Mouse (Mus musculus) CH12.LX (cell line): Measurements from ENCODE around the gene Scn4a. TPM values are rescaled to one million over a fixed set of nuclear protein-coding genes. Genes with fewer than 3 reads are reported as not detected.

Experiments used
- DNase-seq: peaks from one replicate; pipeline ENCODE4 v3.0.0-alpha.2; 2013; ENCODE audit errors: extremely low read depth
- H3K27ac ChIP-seq: 2 replicates; pipeline ENCODE4 v1.5.1; 2012; ENCODE audit warnings: low read depth, mild to moderate bottlenecking, control low read depth, moderate library complexity; ENCODE audit not compliant: insufficient read depth
- H3K27me3 ChIP-seq: replicated peaks from 2 replicates; pipeline ENCODE3; 2012; ENCODE audit warnings: inconsistent platforms
- H3K36me3 ChIP-seq, 2 experiments: replicated peaks in 1 of 2; 2 replicates each; pipeline versions ENCODE3 to v1.6.1; 2012; ENCODE audit warnings: inconsistent platforms in 1 of 2, low read length in 1 of 2, mild to moderate bottlenecking in 1 of 2, mixed read lengths in 1 of 2, moderate library complexity in 1 of 2; ENCODE audit not compliant: control insufficient read depth in 1 of 2, insufficient read depth in 1 of 2
- H3K4me1 ChIP-seq, 2 experiments: 2 replicates each; pipeline ENCODE4 v1.6.1; 2012; ENCODE audit warnings: inconsistent platforms in 1 of 2, moderate library complexity in 1 of 2; ENCODE audit not compliant: insufficient read depth in 2 of 2, control insufficient read depth in 1 of 2
- H3K4me2 ChIP-seq: 2 replicates; pipeline ENCODE4 v1.6.1; 2012; ENCODE audit warnings: low read depth, mild to moderate bottlenecking, control low read depth; ENCODE audit not compliant: poor library complexity, insufficient read depth, severe bottlenecking
- H3K4me3 ChIP-seq, 3 experiments: fragments of 150-350 bp in 1 of 3; sonication (generic) in 1 of 3; replicated peaks in 1 of 3; 2 replicates each; pipeline versions ENCODE3 to v1.5.1; 2011 to 2012; ENCODE audit warnings: low read depth in 2 of 3, low read length in 2 of 3, mild to moderate bottlenecking in 2 of 3, moderate library complexity in 2 of 3, control low read depth in 1 of 3, improper control_type of control experiment in 1 of 3, inconsistent platforms in 1 of 3, mixed read lengths in 1 of 3; ENCODE audit not compliant: poor library complexity in 1 of 3
- H3K79me2 ChIP-seq: replicated peaks from 2 replicates; pipeline ENCODE4 v1.6.1; 2012; ENCODE audit warnings: mild to moderate bottlenecking, moderate library complexity; ENCODE audit not compliant: control insufficient read depth, poor library complexity, insufficient read depth, severe bottlenecking; ENCODE audit errors: extremely low read depth
- H3K9ac ChIP-seq: 2 replicates; pipeline ENCODE4 v1.6.1; 2012; ENCODE audit warnings: low read depth, mild to moderate bottlenecking, control low read depth, moderate library complexity; ENCODE audit not compliant: insufficient read depth
- H3K9me3 ChIP-seq: replicated peaks from 2 replicates; pipeline ENCODE3; 2012; ENCODE audit warnings: low read length, inconsistent platforms, mixed read lengths
- BHLHE40 ChIP-seq: IDR thresholded peaks from 2 replicates; pipeline ENCODE4 v1.6.1; 2011; ENCODE audit warnings: mild to moderate bottlenecking, low read depth, low read length, improper control_type of control experiment
- CHD1 ChIP-seq: IDR thresholded peaks from 2 replicates; pipeline ENCODE4 v1.6.1; 2012; ENCODE audit warnings: low read depth, low read length, improper control_type of control experiment, inconsistent platforms
- CHD2 ChIP-seq: IDR thresholded peaks from 2 replicates; pipeline ENCODE4 v1.6.1; 2011; ENCODE audit warnings: low read length, improper control_type of control experiment
- CTCF ChIP-seq, 2 experiments: IDR thresholded peaks in 1 of 2; conservative IDR thresholded peaks in 1 of 2; 2 replicates each; pipeline ENCODE4 v1.5.1; 2011 to 2012; ENCODE audit warnings: low read depth in 2 of 2, low read length in 2 of 2, improper control_type of control experiment in 1 of 2, inconsistent platforms in 1 of 2, mild to moderate bottlenecking in 1 of 2, moderate library complexity in 1 of 2
- E2F4 ChIP-seq: IDR thresholded peaks from 2 replicates; pipeline ENCODE4 v1.6.1; 2011; ENCODE audit warnings: low read depth, low read length, improper control_type of control experiment; ENCODE audit not compliant: insufficient replicate concordance
- ELF1 ChIP-seq: IDR thresholded peaks from 2 replicates; pipeline ENCODE4 v1.6.1; 2014; ENCODE audit warnings: low read depth, mild to moderate bottlenecking, inconsistent platforms, low read length, improper control_type of control experiment
- EP300 ChIP-seq: IDR thresholded peaks from 2 replicates; pipeline ENCODE4 v1.6.1; 2011; ENCODE audit warnings: low read length, improper control_type of control experiment
- ETS1 ChIP-seq: conservative IDR thresholded peaks from 2 replicates; pipeline ENCODE4 v1.6.1; 2012; ENCODE audit warnings: low read depth, mild to moderate bottlenecking, inconsistent platforms, low read length, improper control_type of control experiment, moderate library complexity
- GABPA ChIP-seq: IDR thresholded peaks from 2 replicates; pipeline ENCODE4 v1.6.1; 2012; ENCODE audit warnings: low read depth, low read length, improper control_type of control experiment, inconsistent platforms; ENCODE audit not compliant: insufficient replicate concordance
- IRF4 ChIP-seq: IDR thresholded peaks from 2 replicates; pipeline ENCODE4 v1.6.1; 2014; ENCODE audit warnings: low read depth, mild to moderate bottlenecking, inconsistent platforms, low read length, improper control_type of control experiment
- JUND ChIP-seq: conservative IDR thresholded peaks from 2 replicates; pipeline ENCODE4 v1.6.1; 2011; ENCODE audit warnings: low read depth, low read length, improper control_type of control experiment
- MAZ ChIP-seq: IDR thresholded peaks from 2 replicates; pipeline ENCODE4 v1.6.1; 2012; ENCODE audit warnings: low read depth, mild to moderate bottlenecking, inconsistent platforms, low read length, improper control_type of control experiment, moderate library complexity
- MEF2A ChIP-seq: IDR thresholded peaks from 2 replicates; pipeline ENCODE4 v1.6.1; 2014; ENCODE audit warnings: low read depth, mild to moderate bottlenecking, inconsistent platforms, low read length, improper control_type of control experiment, borderline replicate concordance
- MXI1 ChIP-seq: IDR thresholded peaks from 2 replicates; pipeline ENCODE4 v1.6.1; 2011; ENCODE audit warnings: mild to moderate bottlenecking, low read depth, low read length, improper control_type of control experiment
- NELFE ChIP-seq: IDR thresholded peaks from 2 replicates; pipeline ENCODE4 v1.6.1; 2011; ENCODE audit warnings: low read depth, low read length, improper control_type of control experiment
- NRF1 ChIP-seq: IDR thresholded peaks from 2 replicates; pipeline ENCODE4 v1.6.1; 2014; ENCODE audit warnings: low read depth, mild to moderate bottlenecking, inconsistent platforms, low read length, improper control_type of control experiment, moderate library complexity
- PAX5 ChIP-seq: IDR thresholded peaks from 2 replicates; pipeline ENCODE4 v1.6.1; 2012; ENCODE audit warnings: low read length, inconsistent platforms, mixed read lengths
- POLR2AphosphoS2 ChIP-seq: IDR thresholded peaks from 2 replicates; pipeline ENCODE4 v1.6.1; 2011; ENCODE audit warnings: low read depth, low read length, improper control_type of control experiment
- RAD21 ChIP-seq: IDR thresholded peaks from 2 replicates; pipeline ENCODE4 v1.6.1; 2011; ENCODE audit warnings: low read depth, mild to moderate bottlenecking, low read length, improper control_type of control experiment, moderate library complexity
- RCOR1 ChIP-seq: conservative IDR thresholded peaks from 2 replicates; pipeline ENCODE4 v1.6.1; 2012; ENCODE audit warnings: low read depth, mild to moderate bottlenecking, inconsistent platforms, low read length, improper control_type of control experiment
- SMC3 ChIP-seq: IDR thresholded peaks from 2 replicates; pipeline ENCODE4 v1.6.1; 2011; ENCODE audit warnings: low read depth, low read length, improper control_type of control experiment
- TBP ChIP-seq: conservative IDR thresholded peaks from 2 replicates; pipeline ENCODE4 v1.6.1; 2011; ENCODE audit warnings: low read depth, low read length, improper control_type of control experiment
- TCF12 ChIP-seq: IDR thresholded peaks from 2 replicates; pipeline ENCODE4 v1.6.1; 2014; ENCODE audit warnings: low read depth, mild to moderate bottlenecking, inconsistent platforms, low read length, improper control_type of control experiment
- USF1 ChIP-seq: IDR thresholded peaks from 2 replicates; pipeline ENCODE4 v1.6.1; 2014; ENCODE audit warnings: low read depth, mild to moderate bottlenecking, inconsistent platforms, low read length, improper control_type of control experiment
- ZC3H11A ChIP-seq: IDR thresholded peaks from 2 replicates; pipeline ENCODE4 v1.6.1; 2012; ENCODE audit warnings: low read depth, mild to moderate bottlenecking, inconsistent platforms, low read length, improper control_type of control experiment
- ZKSCAN1 ChIP-seq: IDR thresholded peaks from 2 replicates; pipeline ENCODE4 v1.6.1; 2012; ENCODE audit warnings: low read depth, inconsistent platforms, low read length, improper control_type of control experiment, borderline replicate concordance
- ZMIZ1 ChIP-seq: IDR thresholded peaks from 2 replicates; pipeline ENCODE4 v1.6.1; 2012; ENCODE audit warnings: low read depth, mild to moderate bottlenecking, inconsistent platforms, low read length, improper control_type of control experiment
- dilution Hi-C: fragments of 300-500 bp; cut with MboI; formaldehyde crosslinking; loops from 2 replicates; pipeline ENCODE4 v1.14.3; 2020; ENCODE audit warnings: low sequenced_read_pairs; ENCODE audit not compliant: extremely low pct_unique_long_range_greater_than_20kb, extremely low pct_ligation_motif_present
- in situ Hi-C: fragments of 300-500 bp; cut with MboI; formaldehyde crosslinking; loops from 3 replicates; pipeline ENCODE4 v1.14.3; 2019; ENCODE audit warnings: low sequenced_read_pairs, low pct_ligation_motif_present, low pct_unique_long_range_greater_than_20kb, mixed read lengths
- polyA plus RNA-seq: library from polyadenylated mRNA; unstranded; fragments of >175 nt; gene quantifications from 2 replicates; pipeline ENCODE4 v1.2.1, GENCODE M21; 2012; ENCODE audit warnings: low read depth; ENCODE audit not compliant: insufficient read length
- total RNA-seq, 2 experiments: library from RNA; depleted of rRNA; stranded (reverse); fragments of 300-350 nt in 1 of 2; fragments of >200 nt in 1 of 2; gene quantifications; 2 replicates each; pipeline ENCODE4 v1.2.3; 2012 to 2014

The Scn4a gene
- total and polyA plus RNA-seq, 3 experiments, result 0.55 to 0.97 (median 0.64) TPM

GRCm38 (mm10) chr11:106286206-106286605, 66.9 kb downstream of the Scn4a start:
- dilution Hi-C loops, result no loop called here
- peaks cover 0 to 8% of the 10 kb centered on the region in 2 experiments; a peak in 1 of 4 replicates for H3K4me1 ChIP-seq
- no peak for TF ChIP-seq NELFE
- no peak for TF ChIP-seq RCOR1
- TF ChIP-seq POLR2AphosphoS2, result no peak
- TF ChIP-seq SMC3, result no peak
- TF ChIP-seq JUND, result no peak
- no peak for TF ChIP-seq BHLHE40
- TF ChIP-seq CHD1, result no peak
- no peak for TF ChIP-seq MAZ
- no peak for TF ChIP-seq TBP
- TF ChIP-seq ZC3H11A, result no peak
- TF ChIP-seq NRF1, result no peak
- no peak for TF ChIP-seq ELF1
- TF ChIP-seq CHD2, result no peak
- TF ChIP-seq PAX5, result no peak
- no peak for TF ChIP-seq RAD21
- no peak for TF ChIP-seq EP300
- TF ChIP-seq E2F4, result no peak
- TF ChIP-seq TCF12, result no peak
- TF ChIP-seq, all 38 proteins: peak for 0
- DNase-seq, result no peak
- in situ Hi-C loops, result loop anchor here (5.0 kb wide), 1 partner anchor 41 kb away; no protein-coding TSS in a partner anchor
- Histone ChIP-seq H3K27ac (no peak overlapping the region), H3K9me3 (peaks cover 5% of the 10 kb centered on the region), H3K4me2 (no peak overlapping the region), H3K79me2 (no peaks in the 10 kb centered on the region), H3K9ac (no peak overlapping the region), H3K27me3 (peaks cover 4% of the 10 kb centered on the region), H3K36me3 (no peaks in the 10 kb centered on the region), H3K4me3 (no peak overlapping the region)

GRCm38 (mm10) chr11:106284126-106284525, 69.0 kb downstream of the Scn4a start:
- no peak overlapping the region for H3K9ac ChIP-seq
- H3K79me2 ChIP-seq, result no peaks in the 10 kb centered on the region
- no peak overlapping the region for H3K4me3 ChIP-seq
- H3K4me2 ChIP-seq, result no peak overlapping the region
- peaks cover 0 to 8% of the 10 kb centered on the region in 2 experiments; a peak in 1 of 4 replicates for H3K4me1 ChIP-seq
- H3K9me3 ChIP-seq, result no peaks in the 10 kb centered on the region
- TF ChIP-seq MEF2A (no peak), TBP (no peak), CTCF (conservative IDR thresholded peaks at IDR 0.05 in 1 of 2, IDR thresholded peaks at IDR 0.05 in 1 of 2; ENCODE audit: low read depth in 2 of 2, low read length in 2 of 2) (no peak), CHD1 (no peak), IRF4 (no peak), NRF1 (no peak), E2F4 (no peak), RCOR1 (no peak), GABPA (no peak), BHLHE40 (no peak), ZMIZ1 (no peak), USF1 (no peak), MXI1 (no peak), MAZ (no peak), POLR2AphosphoS2 (no peak), ETS1 (no peak), SMC3 (no peak), ZKSCAN1 (no peak), PAX5 (no peak)
- dilution Hi-C loops (no loop called here), in situ Hi-C loops (no loop called here)
- no peaks in the 10 kb centered on the region for H3K36me3 ChIP-seq
- H3K27ac ChIP-seq, result no peak overlapping the region
- H3K27me3 ChIP-seq, result peaks cover 4% of the 10 kb centered on the region
- DNase-seq, result no peak
